Mouse (Mus musculus) gastrocnemius, adult 18-20 months (tissue): Measurements from ENCODE around the gene Sec61a1. TPM values are rescaled to one million over a fixed set of nuclear protein-coding genes. Genes with fewer than 3 reads are reported as not detected.
A peak's percentile ranks its signal among the peaks of the same experiment; 100 is the strongest.

ENCODE experiments used
- DNase-seq: peaks from one replicate; pipeline ENCODE4 v3.0.0; 2021; ENCODE audit warnings: low spot score
- total RNA-seq, 2 experiments: library from RNA; stranded (reverse); gene quantifications; 2 replicates each; pipeline ENCODE4 v1.2.3; 2021

Sec61a1 gene
- total RNA-seq, 2 experiments from 2014 or later = 13.9 to 16.2 TPM

- DNase-seq = no peak
These were observed 853 bp downstream of the Sec61a1 start for GRCm38 (mm10) chr6:88517701-88518403.

GRCm38 (mm10) chr6:88516667-88517066 lies 2.0 kb downstream of the Sec61a1 start:
- no peak for DNase-seq

- no peak for DNase-seq
These were observed 2.7 kb downstream of the Sec61a1 start for GRCm38 (mm10) chr6:88515971-88516370.

GRCm38 (mm10) chr6:88514546-88514945 lies 4.2 kb downstream of the Sec61a1 start:
- DNase-seq = no peak

- DNase-seq = no peak
These were observed 4.7 kb downstream of the Sec61a1 start for GRCm38 (mm10) chr6:88513984-88514383.

GRCm38 (mm10) chr6:88503044-88503443 lies 15.7 kb downstream of the Sec61a1 start:
- no peak for DNase-seq

GRCm38 (mm10) chr6:88502030-88502970 lies 16.4 kb downstream of the Sec61a1 start:
- no peak for DNase-seq

- no peak for DNase-seq
These were observed 18.3 kb downstream of the Sec61a1 start for GRCm38 (mm10) chr6:88500405-88500767.

GRCm38 (mm10) chr6:88499481-88500404 lies 19.0 kb downstream of the Sec61a1 start:
- DNase-seq = peak; percentile 42

GRCm38 (mm10) chr6:88493712-88494111 lies 25.0 kb downstream of the Sec61a1 start:
- no peak for DNase-seq

- peak; percentile 35 for DNase-seq
These were observed 27.9 kb downstream of the Sec61a1 start for GRCm38 (mm10) chr6:88490629-88491354.

- DNase-seq = no peak
These were observed 28.9 kb downstream of the Sec61a1 start for GRCm38 (mm10) chr6:88489834-88490233.

GRCm38 (mm10) chr6:88489026-88489425 lies 29.7 kb downstream of the Sec61a1 start:
- DNase-seq = no peak

GRCm38 (mm10) chr6:88486893-88487292 lies 31.8 kb downstream of the Sec61a1 start:
- DNase-seq = peak; percentile 18

GRCm38 (mm10) chr6:88485378-88485777 lies 33.3 kb downstream of the Sec61a1 start:
- DNase-seq = no peak

- no peak for DNase-seq
These were observed 34.8 kb downstream of the Sec61a1 start for GRCm38 (mm10) chr6:88483913-88484312.

GRCm38 (mm10) chr6:88483111-88483510 lies 35.6 kb downstream of the Sec61a1 start:
- DNase-seq = no peak

- no peak for DNase-seq
These were observed 38.3 kb downstream of the Sec61a1 start for GRCm38 (mm10) chr6:88480421-88480820.

- DNase-seq = no peak
These were observed 48.8 kb downstream of the Sec61a1 start for GRCm38 (mm10) chr6:88469878-88470277.

GRCm38 (mm10) chr6:88465181-88465920 lies 53.4 kb downstream of the Sec61a1 start, which contains the start of gene Ruvbl1:
Gene Ruvbl1, plus strand, starts transcription at chr6:88465409.
- DNase-seq = peak; percentile 95
